Mouse (Mus musculus) c-Kit-positive CD71-positive TER-119-positive erythroid progenitor cells, embryonic 14.5 days (primary cell): ENCODE data around the gene Emx1.

Experiments
- DNase-seq: peaks from one replicate; pipeline ENCODE4 v3.0.0-alpha.2; 2013; ENCODE audit warnings: low spot score

Emx1 gene

GRCm38 (mm10) chr6:85189361-85189760 is 2.1 kb downstream of the Emx1 start:
- no peak for DNase-seq

DNA sequence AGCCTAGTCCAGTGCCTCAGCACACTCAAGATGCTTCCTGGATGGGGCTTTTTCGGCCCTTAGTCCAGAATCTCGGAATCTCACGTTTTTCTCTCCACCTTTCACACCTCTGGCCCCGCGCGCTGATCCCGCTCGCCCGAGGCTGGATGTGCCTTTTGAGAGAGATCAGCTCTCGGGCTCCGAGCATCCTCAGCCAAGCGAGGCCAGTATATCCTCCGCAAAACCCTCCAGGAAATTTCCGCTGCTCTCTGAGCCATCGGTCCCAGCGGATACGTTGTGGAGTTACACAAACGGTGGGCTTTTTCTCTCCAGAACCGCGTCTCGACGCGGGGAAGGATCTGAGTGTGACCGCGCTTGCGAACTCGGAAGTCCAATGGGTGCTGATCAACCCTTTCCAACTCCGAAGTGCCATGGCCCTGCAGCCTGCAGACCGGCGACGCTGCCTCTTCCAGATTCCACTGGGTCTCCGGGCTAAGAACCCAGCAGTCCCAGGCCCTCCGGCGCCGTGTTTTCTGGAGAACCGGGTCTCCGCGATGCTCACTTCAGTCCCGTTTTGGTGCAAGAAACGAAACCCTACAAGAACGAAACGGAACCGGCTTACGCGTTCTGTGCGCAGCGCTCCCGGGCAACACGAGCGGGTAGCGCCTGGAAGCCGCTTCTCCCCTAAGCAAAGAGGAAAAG is 2.8 kb downstream of the Emx1 start:
- DNase-seq, result no peak

DNA sequence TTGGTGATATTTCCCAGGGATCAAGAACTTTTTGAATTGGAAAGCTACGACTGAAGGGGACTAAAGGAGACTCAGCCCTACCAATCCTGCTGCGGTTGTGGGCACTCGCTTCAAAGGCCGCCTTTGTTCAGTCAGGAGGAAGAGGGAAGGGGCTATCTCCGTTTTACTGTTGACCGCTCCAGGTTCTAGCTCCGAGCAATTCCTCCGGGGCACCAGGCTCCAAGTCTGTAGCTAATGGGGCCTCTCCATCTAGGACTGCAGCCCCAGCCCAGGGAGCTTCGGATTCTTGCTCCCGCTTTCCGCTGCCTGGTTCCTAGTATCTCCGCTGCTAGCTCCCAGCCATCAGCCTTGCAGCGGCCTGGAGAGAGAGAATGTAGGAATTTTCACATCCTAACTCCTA is 3.4 kb downstream of the Emx1 start:
- no peak for DNase-seq

- no peak for DNase-seq
These were observed 4.7 kb downstream of the Emx1 start for GRCm38 (mm10) chr6:85191751-85192440.

GRCm38 (mm10) chr6:85193381-85194318 is 6.4 kb downstream of the Emx1 start:
- DNase-seq, result no peak

DNA sequence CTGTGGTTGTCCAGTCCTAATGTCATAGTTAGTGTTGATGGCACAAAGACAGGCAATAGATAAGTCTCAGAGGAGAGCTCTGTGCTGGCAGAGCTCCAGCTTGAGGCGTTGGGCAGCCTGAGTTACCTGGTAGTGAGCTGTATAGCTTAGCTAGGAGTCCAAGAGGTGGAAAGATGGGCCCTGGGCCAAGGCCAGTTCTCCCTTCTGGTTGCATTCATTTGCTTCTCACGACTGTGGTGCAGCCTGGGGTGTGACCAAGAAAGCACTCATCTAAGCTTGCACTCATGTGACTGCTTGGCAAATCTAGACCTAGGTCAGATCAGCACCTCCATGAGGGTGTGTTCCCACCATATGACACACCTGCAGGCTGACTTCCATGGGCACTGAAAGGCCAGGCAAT is 10.7 kb downstream of the Emx1 start:
- no peak for DNase-seq

GRCm38 (mm10) chr6:85206182-85206938 is 19.1 kb downstream of the Emx1 start:
- DNase-seq, result no peak

DNA sequence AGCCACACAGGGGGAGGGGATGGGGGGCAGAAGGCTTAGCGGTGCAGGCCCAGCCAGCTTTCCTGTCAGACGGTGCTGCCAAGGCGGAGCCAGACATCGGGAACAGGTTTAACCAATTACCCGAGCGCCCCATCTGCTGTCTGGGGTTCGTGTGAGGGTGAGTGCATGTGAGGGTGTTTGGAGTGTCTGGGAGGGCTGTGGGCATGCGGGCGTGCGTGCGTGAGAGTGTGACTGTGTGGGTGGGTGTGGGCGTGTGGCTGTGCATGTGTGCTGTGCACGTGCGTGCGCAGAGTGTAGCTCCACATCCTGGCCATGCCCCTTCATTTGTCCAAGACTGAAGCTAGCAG is 19.7 kb downstream of the Emx1 start:
- DNase-seq, result no peak

DNA sequence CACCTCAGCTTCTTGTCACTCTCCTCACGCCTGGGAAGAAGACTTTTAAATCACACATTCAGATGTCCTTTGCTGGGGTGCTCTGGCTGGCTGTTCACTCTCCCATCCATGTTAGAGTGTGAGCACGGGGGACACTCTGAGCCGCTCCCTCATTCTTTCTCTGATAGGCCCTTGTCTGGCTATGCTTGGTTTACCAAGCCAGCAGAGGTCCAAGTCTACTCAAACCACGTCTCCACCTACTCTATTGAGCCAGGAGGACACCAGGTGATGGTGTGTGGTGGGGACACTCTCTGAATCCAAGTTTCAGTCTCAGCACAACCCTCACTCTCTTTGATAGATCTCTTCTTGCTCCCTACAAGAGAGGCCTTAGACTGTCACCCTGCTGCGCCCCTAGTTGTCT is 20.1 kb downstream of the Emx1 start:
- no peak for DNase-seq

DNA sequence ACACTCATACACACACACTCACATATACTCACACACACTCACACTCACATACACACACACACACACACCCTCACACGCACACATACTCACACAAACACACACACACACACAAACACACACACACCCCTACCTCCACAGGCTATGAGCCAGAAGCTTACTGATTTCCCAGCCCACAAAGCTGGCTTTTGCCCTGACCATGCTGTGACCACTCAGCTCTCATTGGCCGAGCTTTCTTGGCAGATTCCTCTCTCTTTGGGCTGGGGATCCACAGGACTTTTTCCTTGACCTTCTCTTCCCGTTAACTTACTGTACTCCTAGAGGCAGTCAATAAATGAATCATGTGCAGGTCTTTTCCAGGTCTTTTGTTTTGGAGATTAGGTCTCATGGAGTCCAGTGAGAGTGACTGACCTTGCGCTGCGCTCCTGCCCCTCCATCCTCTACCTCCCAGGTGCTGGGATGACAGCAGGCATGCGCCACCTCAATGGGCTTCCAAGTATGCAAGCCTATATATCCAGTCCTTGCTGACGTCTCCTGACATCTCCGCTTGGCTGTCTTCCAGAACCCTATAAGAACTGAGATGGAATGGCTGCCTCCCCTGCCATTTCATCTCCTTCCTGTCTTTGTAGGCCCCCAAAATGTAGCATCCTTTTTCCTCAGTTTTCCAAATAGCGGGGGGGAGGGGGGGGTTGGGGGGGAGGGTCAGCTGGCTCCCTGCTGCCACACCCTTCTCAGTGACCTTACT is 22.2 kb downstream of the Emx1 start:
- no peak for DNase-seq

DNA sequence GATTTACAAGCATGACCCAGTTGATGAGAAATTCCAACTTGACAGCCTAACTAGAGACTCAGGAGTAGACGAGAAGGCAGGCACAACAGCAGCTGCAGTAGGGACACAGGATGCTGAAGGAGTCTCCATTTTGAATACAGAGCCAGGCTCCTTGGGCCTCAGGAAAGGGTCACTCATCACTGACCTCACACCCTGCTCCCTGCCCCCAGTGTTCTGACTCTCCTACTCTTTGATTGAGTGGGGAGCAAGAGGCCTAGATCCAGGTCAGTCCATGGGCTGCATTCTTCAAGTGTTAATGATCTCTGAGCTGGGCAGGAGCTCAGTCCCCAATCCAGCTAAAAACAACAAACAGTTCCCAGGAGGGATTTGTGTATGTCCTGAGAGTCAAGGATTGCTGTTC is 23.4 kb downstream of the Emx1 start:
- no peak for DNase-seq

GRCm38 (mm10) chr6:85218251-85218650 is 31.0 kb downstream of the Emx1 start:
- DNase-seq, result no peak

GRCm38 (mm10) chr6:85218684-85219445 is 31.6 kb downstream of the Emx1 start:
- DNase-seq, result no peak

DNA sequence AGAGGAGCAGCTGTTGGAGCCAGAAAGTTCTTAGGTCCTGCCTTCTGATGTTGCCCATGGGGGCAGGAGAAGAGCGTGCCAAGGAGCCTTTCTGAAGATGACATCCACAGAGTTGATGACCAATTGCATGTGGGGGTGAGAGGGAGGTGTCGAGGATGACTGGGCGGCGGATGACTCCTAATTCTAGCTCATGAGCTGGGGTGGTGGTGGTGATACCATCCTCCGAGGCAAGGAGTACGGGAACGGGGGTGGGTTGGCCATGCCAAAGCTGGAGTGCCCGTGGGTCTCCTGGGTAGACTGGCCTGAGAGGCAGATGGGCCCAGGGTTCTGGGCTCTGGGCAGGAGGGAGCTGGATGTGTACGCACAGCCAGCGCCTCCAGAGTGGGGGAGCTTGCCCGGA is 32.5 kb downstream of the Emx1 start:
- DNase-seq, result no peak

DNA sequence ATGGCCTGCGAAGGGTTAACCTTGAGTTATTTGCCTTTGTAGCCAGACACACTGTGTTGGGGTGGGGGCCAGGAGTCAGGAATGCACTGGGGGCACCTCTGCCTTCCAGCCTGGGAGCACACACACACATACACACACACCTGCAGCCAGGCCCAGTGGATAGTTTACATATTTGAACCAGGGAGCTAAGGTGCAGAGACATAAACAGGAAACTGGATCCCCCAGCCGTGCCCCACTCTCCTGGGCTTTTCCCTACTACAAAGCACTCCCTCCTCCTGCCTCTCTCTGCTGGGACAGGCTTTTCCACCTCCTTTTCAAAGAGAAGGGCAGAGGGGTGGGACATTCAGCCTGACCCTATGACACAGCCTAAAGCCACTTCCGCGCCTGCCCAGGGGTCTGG is 33.7 kb downstream of the Emx1 start:
- no peak for DNase-seq

GRCm38 (mm10) chr6:85222551-85222950 is 35.3 kb downstream of the Emx1 start:
- no peak for DNase-seq

DNA sequence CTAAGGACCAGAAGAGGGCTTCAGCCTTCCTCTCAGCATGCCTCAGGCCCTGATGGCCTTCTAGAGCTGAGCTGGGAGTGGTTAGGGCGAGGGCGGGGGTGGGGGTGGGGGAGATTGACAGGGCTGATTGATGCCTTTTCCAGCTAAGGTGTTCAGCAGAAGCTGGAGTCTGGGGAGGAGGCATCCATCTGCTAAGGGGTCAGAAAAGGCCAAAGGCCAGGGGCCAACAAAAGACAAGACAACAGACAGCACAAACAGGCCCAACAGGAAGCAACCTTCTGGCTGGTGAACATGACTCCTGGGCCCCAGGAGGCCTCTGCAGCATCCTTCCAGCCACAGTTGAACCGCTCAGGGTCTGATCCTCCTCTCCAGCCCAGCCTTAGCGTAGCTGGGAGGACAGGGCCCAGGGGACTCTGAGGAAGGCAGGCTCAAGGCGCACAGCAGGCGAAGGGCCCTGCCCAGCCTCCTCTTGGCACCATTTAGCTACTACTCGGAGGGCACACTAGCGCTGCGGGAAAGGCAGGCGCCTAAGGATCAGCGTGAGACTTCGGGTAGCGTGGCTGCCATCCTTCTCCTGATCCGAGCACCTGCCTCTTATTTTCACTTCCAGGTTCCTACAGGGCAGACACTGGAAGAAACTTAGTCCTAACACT is 36.4 kb downstream of the Emx1 start:
- DNase-seq, result no peak

DNA sequence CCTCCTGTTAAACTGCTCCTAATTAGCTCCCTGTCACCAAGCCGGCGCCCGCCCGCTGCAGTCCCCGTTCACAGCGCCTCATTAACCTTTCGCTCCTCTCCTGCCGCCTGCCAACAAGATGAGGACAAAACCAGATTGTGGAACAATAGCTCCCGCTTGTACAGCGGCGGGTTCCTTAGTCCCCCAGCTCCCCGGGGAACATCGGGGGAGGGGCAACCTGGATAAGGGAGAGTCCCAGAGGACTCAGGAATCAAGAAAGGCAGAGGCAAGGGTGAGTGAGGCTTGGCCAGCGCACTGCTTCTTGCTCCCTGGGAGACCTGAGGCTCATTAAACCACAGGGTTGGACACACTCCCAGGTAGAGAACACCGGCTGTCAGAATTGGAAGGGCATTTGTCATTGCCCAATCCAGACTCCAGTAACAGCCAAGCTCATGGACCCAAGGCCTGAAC is 37.2 kb downstream of the Emx1 start:
- DNase-seq, result no peak

- no peak for DNase-seq
These were observed 39.3 kb downstream of the Emx1 start for GRCm38 (mm10) chr6:85226570-85226969.

DNA sequence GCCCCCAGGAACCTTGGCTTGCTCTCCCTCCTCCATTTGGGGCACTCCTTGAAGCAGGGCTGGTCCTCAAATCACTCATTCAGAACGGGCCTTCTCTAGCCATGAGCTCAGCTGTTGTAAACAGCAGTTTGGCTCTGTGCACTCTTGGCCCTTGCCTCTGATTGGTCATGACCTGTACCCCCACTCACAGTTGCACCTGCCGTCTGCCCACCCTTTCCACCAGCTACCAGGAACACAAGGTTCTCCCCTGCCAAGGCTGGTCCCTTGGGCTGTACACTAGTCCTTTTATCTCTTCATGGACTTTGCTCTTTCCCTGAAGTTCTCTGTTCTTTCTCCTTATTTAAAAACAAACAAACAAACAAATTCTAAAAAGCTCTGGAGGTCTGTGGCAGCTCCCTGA is 40.3 kb downstream of the Emx1 start:
- DNase-seq, result no peak
